Mouse (Mus musculus) liver, postnatal 0 days (tissue): Measurements from ENCODE around the gene Fundc1. TPM values are rescaled to one million over a fixed set of nuclear protein-coding genes. Genes with fewer than 3 reads are reported as not detected.

Source experiments
- ATAC-seq: fragments of 200-750 bp; cut with Nextera tagmentation; 2 replicates; pipeline ENCODE4 v1.8.0; 2017; ENCODE audit warnings: mild to moderate bottlenecking, moderate library complexity
- DNase-seq: peaks from one replicate; pipeline ENCODE4 v3.0.0-alpha.2; 2016
- H3K27ac ChIP-seq: fragments of 300-500 bp; sonication (generic); 2 replicates; pipeline ENCODE4 v1.5.1; 2014; ENCODE audit warnings: antibody characterized with exemption, moderate library complexity, mild to moderate bottlenecking, low read depth
- H3K27me3 ChIP-seq: fragments of 300-500 bp; sonication (generic); 2 replicates; pipeline ENCODE4 v1.6.1; 2014; ENCODE audit warnings: low read length, control low read depth, mixed read lengths; ENCODE audit not compliant: insufficient read depth
- H3K36me3 ChIP-seq: fragments of 300-500 bp; sonication (generic); replicated peaks from 2 replicates; pipeline ENCODE4 v1.6.1; 2014; ENCODE audit warnings: mild to moderate bottlenecking, control low read depth, low read length, moderate library complexity, mixed read lengths; ENCODE audit not compliant: insufficient read depth
- H3K4me1 ChIP-seq: fragments of 300-500 bp; sonication (generic); 2 replicates; pipeline ENCODE4 v1.6.1; 2014; ENCODE audit warnings: antibody characterized with exemption, mild to moderate bottlenecking, control low read depth; ENCODE audit not compliant: insufficient read depth
- H3K4me2 ChIP-seq: fragments of 300-500 bp; sonication (generic); 2 replicates; pipeline ENCODE4 v1.6.1; 2014; ENCODE audit warnings: low read depth, mild to moderate bottlenecking, low read length, moderate library complexity, mixed read lengths
- H3K4me3 ChIP-seq: fragments of 300-500 bp; sonication (generic); 2 replicates; pipeline ENCODE4 v1.5.1; 2014; ENCODE audit warnings: low read depth, low read length
- H3K9ac ChIP-seq: fragments of 300-500 bp; sonication (generic); replicated peaks from 2 replicates; pipeline ENCODE4 v1.6.1; 2014; ENCODE audit warnings: mild to moderate bottlenecking, moderate library complexity
- H3K9me3 ChIP-seq: fragments of 300-500 bp; sonication (generic); 2 replicates; pipeline ENCODE4 v1.6.1; 2016; ENCODE audit warnings: mild to moderate bottlenecking, control low read depth, low read length, mixed read lengths
- CTCF ChIP-seq: sonication (generic); IDR thresholded peaks from 2 replicates; pipeline ENCODE4 v1.5.1; 2016; ENCODE audit warnings: antibody characterized with exemption, low read depth
- EP300 ChIP-seq: IDR thresholded peaks from 2 replicates; pipeline ENCODE4 v1.6.1; 2016; ENCODE audit warnings: antibody characterized with exemption, low read depth, mild to moderate bottlenecking
- WGBS: fragments of 180-500 bp; shearing (Covaris S2); extraction: QIAGEN DNeasy Blood & Tissue Kit; methylation state at CpG from one replicate; pipeline ENCODE4 v1.1.7; 2014; ENCODE audit not compliant: insufficient replicate concordance; 5-methylcytosine and 5-hydroxymethylcytosine counted together
- polyA plus RNA-seq: library from polyadenylated mRNA; unstranded; fragments of >200 nt; fragmentation: Nextera tagmentation; extraction: Ambion mirVana; gene quantifications from 2 replicates; pipeline ENCODE4 v1.2.1, GENCODE M21; 2015

Fundc1 gene
- polyA plus RNA-seq, 1 experiment from 2014 or later, result 13.9 TPM

- no peak for ATAC-seq
- Histone ChIP-seq H3K27me3 (no peaks in the 10 kb centered on the region), H3K36me3 (no peaks in the 10 kb centered on the region), H3K9ac (no peak overlapping the region), H3K4me2 (no peak overlapping the region), H3K4me1 (no peaks in the 10 kb centered on the region), H3K27ac (no peak overlapping the region), H3K9me3 (no peaks in the 10 kb centered on the region), H3K4me3 (no peak overlapping the region)
- DNase-seq, result no peak
- 34% methylated on average over 3 of the region's 3 CpGs for WGBS
- TF ChIP-seq EP300 (no peak), CTCF (no peak)
These were observed 58.1 kb downstream of the Fundc1 start for GRCm38 (mm10) chrX:17514012-17514411.

- H3K36me3 ChIP-seq, result no peaks in the 10 kb centered on the region
- H3K9me3 ChIP-seq, result no peaks in the 10 kb centered on the region
- no peak overlapping the region for H3K9ac ChIP-seq
- H3K27me3 ChIP-seq, result no peaks in the 10 kb centered on the region
- ATAC-seq (no peak), DNase-seq (no peak)
- no peak overlapping the region for H3K27ac ChIP-seq
- no peaks in the 10 kb centered on the region for H3K4me1 ChIP-seq
- TF ChIP-seq CTCF (no peak), EP300 (no peak)
- no peak overlapping the region for H3K4me3 ChIP-seq
- H3K4me2 ChIP-seq, result no peak overlapping the region
- WGBS, result 71% methylated on average over 3 of the region's 3 CpGs
These were observed 60.0 kb downstream of the Fundc1 start for GRCm38 (mm10) chrX:17512021-17512602.
